Mouse (Mus musculus) erythroblast, embryonic 14.5 days (primary cell): ENCODE results near the gene Usp39.

Experiments used
- GATA1 ChIP-seq: IDR thresholded peaks from 2 replicates; pipeline ENCODE4 v1.6.1; 2012; ENCODE audit warnings: low read length, inconsistent platforms, mixed read lengths
- TAL1 ChIP-seq: IDR thresholded peaks from 3 replicates; pipeline ENCODE4 v1.6.1; 2012; ENCODE audit warnings: low read length, inconsistent platforms, mixed read lengths

DNA sequence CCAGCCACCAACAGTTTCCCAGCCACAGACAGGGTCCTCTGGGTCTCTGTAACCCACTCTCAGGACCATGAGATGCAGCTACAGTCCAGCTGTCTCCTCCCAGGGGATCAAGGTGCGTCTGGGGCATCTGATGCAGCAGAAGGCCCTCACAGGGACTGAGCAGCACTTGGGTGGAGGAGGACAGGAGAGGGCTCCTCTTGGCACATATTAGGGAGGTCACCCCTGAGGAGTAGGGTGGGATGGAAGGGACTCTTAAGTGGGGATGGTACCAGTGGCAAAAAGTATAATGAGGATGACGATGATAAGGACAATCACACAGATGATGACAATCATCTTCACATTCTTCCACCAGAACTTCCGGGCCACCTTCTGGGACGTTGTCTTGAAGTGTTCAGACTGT is 40.3 kb upstream of the Usp39 start:
- TF ChIP-seq TAL1: no peak
- TF ChIP-seq GATA1: no peak
